Mouse (Mus musculus): ENCODE measurements around the gene Mfsd11. TPM values are rescaled to one million over a fixed set of nuclear protein-coding genes. Genes with fewer than 3 reads are reported as not detected.

Gene Mfsd11
- polyA plus RNA-seq (2011; ENCODE audit: insufficient read depth, insufficient read length, low replicate concordance, missing spikeins): 6.2 and 26.4 TPM in 2 replicates

DNA sequence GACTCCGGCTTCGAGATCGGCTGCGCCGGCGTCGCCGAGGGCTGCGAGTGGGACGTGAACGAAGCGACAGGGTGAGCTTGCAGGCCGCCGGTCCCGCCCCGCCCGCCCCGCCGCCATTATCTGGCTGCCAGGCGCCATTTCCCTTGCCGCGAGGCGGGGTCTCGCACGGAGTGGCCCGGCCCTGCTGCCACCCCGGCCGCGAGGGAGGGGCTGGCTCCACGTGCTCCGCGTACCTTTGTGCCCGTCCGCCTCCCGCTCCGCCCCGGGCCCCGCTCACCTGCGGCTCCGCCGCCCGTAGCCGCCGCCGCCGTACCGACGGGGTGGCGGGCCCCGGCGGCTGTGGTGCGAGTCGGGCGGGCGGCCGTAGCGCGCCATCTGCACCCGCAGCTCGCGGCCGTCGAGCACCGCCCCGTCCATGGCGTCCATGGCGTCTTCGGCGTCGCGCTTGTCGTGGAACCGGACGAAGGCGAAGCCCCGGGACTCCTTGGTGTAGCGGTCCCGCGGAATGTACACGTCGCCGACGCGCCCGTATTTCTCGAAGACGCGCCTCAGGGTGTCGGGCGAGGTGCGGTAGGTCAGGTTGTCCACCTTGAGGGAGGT lies at the start of gene Mfsd11:
Gene Mfsd11, plus strand, starts transcription at position 150 of the 600 bp plus-strand sequence.
- Histone ChIP-seq H3K4me1 (ENCODE audit: control insufficient read depth, insufficient read depth, low read length) (no peaks in the 10 kb centered on the region; the same call in none of the 2 replicates), H3K4me3 (replicated peaks; ENCODE audit: control insufficient read depth, low read depth, low read length) (peak within 1 kb of the TSS; percentile 100), H3K27ac (ENCODE audit: control insufficient read depth, insufficient read depth, low read depth, low read length, poor library complexity) (peak within 1 kb of the TSS; percentile 99)
- under 1% methylated on average over 81 of the region's 91 CpGs for WGBS
- peak; percentile 35; the same call in 1 of the 2 replicates for TF ChIP-seq POLR2A (IDR thresholded peaks at IDR 0.05; ENCODE audit: borderline replicate concordance, control insufficient read depth, low read depth, low read length)
- no peak for TF ChIP-seq CTCF (IDR thresholded peaks at IDR 0.05; ENCODE audit: control insufficient read depth, insufficient read depth, low read length)

DNA sequence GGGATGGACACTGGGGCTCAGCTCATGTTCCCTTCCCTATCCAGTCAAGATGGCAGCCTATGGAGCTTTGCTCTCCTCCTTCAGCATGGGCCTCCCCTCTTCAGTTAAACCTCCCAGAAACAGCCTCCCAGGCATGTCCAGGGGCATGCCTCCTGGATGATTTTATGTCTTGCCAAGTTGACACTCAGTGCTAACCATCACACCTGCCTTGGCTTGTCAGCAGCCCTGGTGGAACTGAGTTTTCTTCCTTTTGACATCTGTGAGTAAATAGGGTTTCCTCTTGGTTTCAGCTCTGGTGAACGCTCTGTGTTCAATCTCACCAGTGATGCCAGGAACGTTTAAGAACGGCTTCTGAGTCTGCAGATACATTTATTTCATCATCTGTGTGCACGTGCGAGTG lies 49.5 kb upstream of the Mfsd11 start:
- WGBS: 58% methylated on average over 5 of the region's 5 CpGs
- H3K4me1 ChIP-seq (ENCODE audit: control insufficient read depth, insufficient read depth, low read length): no peaks in the 10 kb centered on the region
- TF ChIP-seq CTCF (IDR thresholded peaks at IDR 0.05; ENCODE audit: control insufficient read depth, insufficient read depth, low read length) (no peak), POLR2A (IDR thresholded peaks at IDR 0.05; ENCODE audit: borderline replicate concordance, control insufficient read depth, low read depth, low read length) (no peak)
- no peak overlapping the region for H3K4me3 ChIP-seq (replicated peaks; ENCODE audit: control insufficient read depth, low read depth, low read length)
- no peak overlapping the region for H3K27ac ChIP-seq (ENCODE audit: control insufficient read depth, insufficient read depth, low read depth, low read length, poor library complexity)

DNA sequence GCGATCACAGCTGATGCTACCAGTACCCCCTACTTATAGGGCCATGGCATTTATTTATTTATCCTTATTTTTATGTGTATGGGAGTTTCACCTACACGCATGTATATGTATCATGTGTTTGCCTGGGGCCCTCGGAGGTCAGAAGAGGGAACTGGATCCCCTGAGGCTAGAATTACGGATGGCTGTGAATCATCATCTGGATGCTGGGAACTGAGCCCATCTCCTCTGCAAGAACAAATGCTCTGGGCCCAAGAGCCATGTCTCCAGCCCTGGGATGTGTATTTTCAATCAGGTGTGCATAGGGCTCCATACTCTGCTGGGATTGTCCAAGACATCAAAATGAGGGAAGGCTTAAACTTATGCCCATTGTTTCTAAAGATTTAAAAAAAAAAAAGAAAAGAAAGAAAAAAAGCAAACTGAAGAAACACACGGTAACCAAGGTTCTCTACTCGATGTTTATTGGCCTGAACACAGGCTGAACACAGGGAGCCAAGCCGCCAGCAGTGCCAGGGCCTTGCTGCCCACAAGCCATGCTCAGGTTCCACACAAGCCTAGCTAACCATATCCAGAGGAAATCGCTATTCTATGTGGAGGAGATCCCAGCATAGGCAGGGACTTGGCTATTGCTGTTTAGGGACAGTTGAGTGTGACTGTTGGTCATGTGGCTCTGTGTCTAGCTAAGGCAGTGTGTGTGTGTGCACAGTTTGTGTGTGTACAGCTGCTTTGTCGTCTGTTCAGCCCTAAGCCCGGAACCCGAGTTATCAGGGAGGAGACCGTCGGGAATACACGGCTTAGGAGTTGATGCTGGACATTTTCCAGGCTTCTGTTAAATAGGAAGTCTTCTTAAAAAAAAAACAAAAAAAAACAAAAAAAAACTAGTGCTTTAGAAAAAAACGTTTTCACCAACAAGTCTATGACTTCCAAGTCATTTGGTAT lies 45.8 kb upstream of the Mfsd11 start:
- Histone ChIP-seq H3K4me1 (ENCODE audit: control insufficient read depth, insufficient read depth, low read length) (no peaks in the 10 kb centered on the region), H3K27ac (ENCODE audit: control insufficient read depth, insufficient read depth, low read depth, low read length, poor library complexity) (no peak overlapping the region), H3K4me3 (replicated peaks; ENCODE audit: control insufficient read depth, low read depth, low read length) (no peak overlapping the region)
- 75% methylated on average over 15 of the region's 15 CpGs for WGBS
- no peak for TF ChIP-seq POLR2A (IDR thresholded peaks at IDR 0.05; ENCODE audit: borderline replicate concordance, control insufficient read depth, low read depth, low read length)
- no peak for TF ChIP-seq CTCF (IDR thresholded peaks at IDR 0.05; ENCODE audit: control insufficient read depth, insufficient read depth, low read length)

DNA sequence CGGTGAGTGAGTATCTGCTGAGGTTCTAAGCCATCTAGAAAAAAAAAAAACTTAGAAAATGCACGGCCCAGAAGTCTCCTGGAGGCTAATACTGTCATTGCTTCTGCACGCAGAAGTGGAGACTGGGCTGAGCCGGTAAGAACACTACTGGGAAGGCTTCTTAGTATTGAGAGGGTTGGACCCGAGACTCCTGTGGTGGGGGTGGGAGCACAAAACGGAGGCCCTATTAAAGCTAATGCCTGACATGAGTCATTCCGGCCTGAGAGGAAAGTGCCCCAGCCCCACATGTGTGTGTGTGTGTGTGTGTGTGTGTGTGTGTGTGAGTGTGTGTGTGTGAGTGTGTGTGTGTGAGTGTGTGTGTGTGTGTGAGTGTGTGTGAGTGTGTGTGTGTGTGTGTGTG lies 45.1 kb upstream of the Mfsd11 start:
- Histone ChIP-seq H3K4me3 (replicated peaks; ENCODE audit: control insufficient read depth, low read depth, low read length) (no peak overlapping the region), H3K27ac (ENCODE audit: control insufficient read depth, insufficient read depth, low read depth, low read length, poor library complexity) (no peak overlapping the region), H3K4me1 (ENCODE audit: control insufficient read depth, insufficient read depth, low read length) (no peaks in the 10 kb centered on the region)
- TF ChIP-seq POLR2A (IDR thresholded peaks at IDR 0.05; ENCODE audit: borderline replicate concordance, control insufficient read depth, low read depth, low read length): no peak
- no peak for TF ChIP-seq CTCF (IDR thresholded peaks at IDR 0.05; ENCODE audit: control insufficient read depth, insufficient read depth, low read length)
- WGBS: 48% methylated on average over 7 of the region's 7 CpGs

DNA sequence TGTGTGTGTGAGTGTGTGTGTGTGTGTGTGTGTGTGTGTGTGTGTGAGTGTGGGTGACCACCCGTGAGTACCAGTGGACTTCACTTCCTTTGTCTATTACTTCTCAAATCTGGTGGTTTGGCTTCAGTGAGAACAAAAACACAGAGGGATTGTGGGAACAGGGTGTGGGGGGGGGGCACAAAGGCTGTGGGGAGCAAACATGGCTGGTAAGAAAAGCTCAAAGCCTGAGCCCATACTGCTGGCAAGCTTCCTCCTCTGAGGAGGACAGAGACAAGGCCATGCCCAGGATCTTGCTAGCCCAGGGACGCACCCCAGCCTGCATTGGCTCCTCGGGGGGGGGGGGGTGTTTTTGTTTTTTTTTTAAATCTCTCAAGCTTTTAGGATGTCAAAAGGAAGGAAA lies 44.7 kb upstream of the Mfsd11 start:
- H3K27ac ChIP-seq (ENCODE audit: control insufficient read depth, insufficient read depth, low read depth, low read length, poor library complexity): no peak overlapping the region
- no peak overlapping the region for H3K4me3 ChIP-seq (replicated peaks; ENCODE audit: control insufficient read depth, low read depth, low read length)
- WGBS: 41% methylated on average over 3 of the region's 3 CpGs
- TF ChIP-seq POLR2A (IDR thresholded peaks at IDR 0.05; ENCODE audit: borderline replicate concordance, control insufficient read depth, low read depth, low read length) (no peak), CTCF (IDR thresholded peaks at IDR 0.05; ENCODE audit: control insufficient read depth, insufficient read depth, low read length) (no peak)
- H3K4me1 ChIP-seq (ENCODE audit: control insufficient read depth, insufficient read depth, low read length): no peaks in the 10 kb centered on the region

DNA sequence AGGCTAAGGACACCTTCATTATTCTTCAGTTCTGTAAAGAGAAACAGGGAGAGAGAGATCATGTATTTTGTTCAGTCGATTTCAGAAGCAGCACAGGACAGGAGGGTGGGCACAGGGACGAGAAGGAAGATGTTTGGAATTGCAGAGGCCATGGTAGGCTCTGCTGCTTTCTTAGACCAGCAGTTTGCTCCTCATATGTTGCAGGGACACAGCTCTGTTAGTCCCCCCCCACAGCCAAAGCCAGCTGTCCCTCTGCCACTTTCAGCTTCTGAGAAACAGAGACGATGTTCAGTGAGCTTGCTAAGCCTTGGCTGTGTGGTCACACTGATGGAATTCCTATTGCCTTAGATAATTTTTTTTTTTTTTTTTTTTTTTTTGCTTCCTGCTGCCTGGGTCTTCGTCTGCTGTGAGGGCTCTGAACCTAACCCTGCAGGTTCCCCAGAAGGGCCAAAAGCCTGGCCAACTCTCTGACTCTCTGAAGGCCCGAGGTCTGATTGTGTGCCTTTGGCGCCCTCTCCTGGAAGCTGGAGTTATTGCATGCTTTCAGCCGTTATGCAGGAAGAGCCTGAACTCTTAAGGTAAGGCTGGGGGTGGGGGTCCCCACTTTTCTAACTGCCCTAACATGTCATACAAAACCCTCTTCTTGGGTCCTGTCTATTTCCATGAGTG lies 44.2 kb upstream of the Mfsd11 start:
- Histone ChIP-seq H3K27ac (ENCODE audit: control insufficient read depth, insufficient read depth, low read depth, low read length, poor library complexity) (no peak overlapping the region), H3K4me3 (replicated peaks; ENCODE audit: control insufficient read depth, low read depth, low read length) (no peak overlapping the region), H3K4me1 (ENCODE audit: control insufficient read depth, insufficient read depth, low read length) (no peaks in the 10 kb centered on the region)
- WGBS: 30% methylated on average over 7 of the region's 7 CpGs
- TF ChIP-seq CTCF (IDR thresholded peaks at IDR 0.05; ENCODE audit: control insufficient read depth, insufficient read depth, low read length): peak; percentile 86
- no peak for TF ChIP-seq POLR2A (IDR thresholded peaks at IDR 0.05; ENCODE audit: borderline replicate concordance, control insufficient read depth, low read depth, low read length)

DNA sequence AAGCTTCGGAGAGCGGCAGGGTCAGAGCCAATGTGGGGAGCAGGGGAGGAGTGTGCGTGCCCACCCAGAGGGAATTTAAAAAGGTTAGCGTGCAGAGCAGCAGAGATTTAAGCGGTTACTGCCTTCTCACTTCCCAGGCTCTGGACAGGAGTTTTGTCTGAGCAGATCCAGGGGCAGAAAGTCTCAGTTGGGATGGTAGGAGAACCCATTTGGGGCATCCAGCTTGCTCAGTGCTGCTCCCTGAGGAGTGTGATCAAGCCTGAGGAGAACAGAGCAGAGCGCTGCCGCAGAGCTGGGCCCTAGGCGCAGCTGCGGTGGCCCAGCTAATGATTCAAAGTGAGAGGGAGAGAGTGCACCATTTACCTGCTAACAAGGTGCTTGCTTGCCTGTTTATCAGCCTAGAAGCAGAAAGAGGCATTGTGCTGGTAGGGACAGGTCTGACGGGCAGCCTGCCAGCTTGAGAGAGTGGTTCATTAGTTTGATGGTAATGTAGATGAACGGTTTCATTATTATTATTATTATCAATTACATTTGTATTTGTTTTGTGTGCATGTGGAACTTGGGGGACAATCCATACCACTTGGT lies 43.3 kb upstream of the Mfsd11 start:
- Histone ChIP-seq H3K4me3 (replicated peaks; ENCODE audit: control insufficient read depth, low read depth, low read length) (no peak overlapping the region), H3K4me1 (ENCODE audit: control insufficient read depth, insufficient read depth, low read length) (no peaks in the 10 kb centered on the region), H3K27ac (ENCODE audit: control insufficient read depth, insufficient read depth, low read depth, low read length, poor library complexity) (no peak overlapping the region)
- TF ChIP-seq CTCF (IDR thresholded peaks at IDR 0.05; ENCODE audit: control insufficient read depth, insufficient read depth, low read length): no peak
- TF ChIP-seq POLR2A (IDR thresholded peaks at IDR 0.05; ENCODE audit: borderline replicate concordance, control insufficient read depth, low read depth, low read length): no peak
- WGBS: 80% methylated on average over 11 of the region's 11 CpGs
